Mouse (Mus musculus): Measurements from ENCODE around the gene Tor4a. TPM values are rescaled to one million over a fixed set of nuclear protein-coding genes. Genes with fewer than 3 reads are reported as not detected.

The Tor4a gene
- polyA plus RNA-seq, 1 experiment from 2014 or later: 12.8 TPM

GRCm38 (mm10) chr2:25180973-25181890 lies 15.5 kb downstream of the Tor4a start:
- Histone ChIP-seq H3K4me3 (ENCODE audit: low read depth, low read length) (peak overlapping the region; percentile 52), H3K9me3 (ENCODE audit: control insufficient read depth, low read depth, low read length) (no peaks in the 10 kb centered on the region), H3K4me2 (replicated peaks; ENCODE audit: low read depth, low read length) (peak overlapping the region; percentile 84), H3K27ac (ENCODE audit: low read length) (peak overlapping the region; percentile 88), H3K36me3 (ENCODE audit: control insufficient read depth, insufficient read depth, low read length) (no peaks in the 10 kb centered on the region), H3K27me3 (ENCODE audit: control insufficient read depth, insufficient read depth, low read length) (peaks cover 16% of the 10 kb centered on the region), H3K9ac (replicated peaks; ENCODE audit: low read depth, low read length) (peak overlapping the region; percentile 46), H3K4me1 (ENCODE audit: control insufficient read depth, insufficient read depth, low read length) (peaks cover 27% of the 10 kb centered on the region)
- peak; percentile 34 for ATAC-seq (ENCODE audit: insufficient number of reproducible peaks, insufficient read depth, low FRiP score, low read depth)
- under 1% methylated on average over 96 of the region's 100 CpGs for WGBS

GRCm38 (mm10) chr2:25180478-25180903 lies 16.2 kb downstream of the Tor4a start, which contains the start of gene Nrarp:
TSS of gene Nrarp (plus strand) at chr2:25180758.
- H3K27me3 ChIP-seq (ENCODE audit: control insufficient read depth, insufficient read depth, low read length): peaks cover 16% of the 10 kb centered on the region
- under 1% methylated on average over 35 of the region's 35 CpGs for WGBS

GRCm38 (mm10) chr2:25179566-25180217 lies 17.0 kb downstream of the Tor4a start:
- peak overlapping the region; percentile 84 for H3K4me2 ChIP-seq (replicated peaks; ENCODE audit: low read depth, low read length)
- H3K4me3 ChIP-seq (ENCODE audit: low read depth, low read length): peak overlapping the region; percentile 52; the same call in 1 of the 2 replicates
- H3K4me1 ChIP-seq (ENCODE audit: control insufficient read depth, insufficient read depth, low read length): peaks cover 29% of the 10 kb centered on the region
- H3K9me3 ChIP-seq (ENCODE audit: control insufficient read depth, low read depth, low read length): no peaks in the 10 kb centered on the region
- 38% methylated on average over 15 of the region's 15 CpGs for WGBS
- no peaks in the 10 kb centered on the region for H3K36me3 ChIP-seq (ENCODE audit: control insufficient read depth, insufficient read depth, low read length)
- ATAC-seq (ENCODE audit: insufficient number of reproducible peaks, insufficient read depth, low FRiP score, low read depth): no peak
- no peak overlapping the region for H3K27ac ChIP-seq (ENCODE audit: low read length)
- H3K9ac ChIP-seq (replicated peaks; ENCODE audit: low read depth, low read length): no peak overlapping the region
- H3K27me3 ChIP-seq (ENCODE audit: control insufficient read depth, insufficient read depth, low read length): peaks cover 12% of the 10 kb centered on the region

More at GRCm38 (mm10) chr2:25180478-25180903, 16.2 kb downstream of the Tor4a start, which contains the start of gene Nrarp:
- peak; percentile 91 for ATAC-seq (ENCODE audit: insufficient number of reproducible peaks, insufficient read depth, low FRiP score, low read depth)
- H3K4me3 ChIP-seq (ENCODE audit: low read depth, low read length): peak within 1 kb of the TSS; percentile 52
- H3K9me3 ChIP-seq (ENCODE audit: control insufficient read depth, low read depth, low read length): no peaks in the 10 kb centered on the region
- peaks cover 27% of the 10 kb centered on the region for H3K4me1 ChIP-seq (ENCODE audit: control insufficient read depth, insufficient read depth, low read length)
- H3K9ac ChIP-seq (replicated peaks; ENCODE audit: low read depth, low read length): peak within 1 kb of the TSS; percentile 46
- H3K4me2 ChIP-seq (replicated peaks; ENCODE audit: low read depth, low read length): peak within 1 kb of the TSS; percentile 84
- peak within 1 kb of the TSS; percentile 88 for H3K27ac ChIP-seq (ENCODE audit: low read length)
- H3K36me3 ChIP-seq (ENCODE audit: control insufficient read depth, insufficient read depth, low read length): no peaks in the 10 kb centered on the region

- ATAC-seq (ENCODE audit: insufficient number of reproducible peaks, insufficient read depth, low FRiP score, low read depth): no peak
- H3K9me3 ChIP-seq (ENCODE audit: control insufficient read depth, low read depth, low read length): no peaks in the 10 kb centered on the region
- peaks cover 29% of the 10 kb centered on the region for H3K4me1 ChIP-seq (ENCODE audit: control insufficient read depth, insufficient read depth, low read length)
- H3K27me3 ChIP-seq (ENCODE audit: control insufficient read depth, insufficient read depth, low read length): peaks cover 7% of the 10 kb centered on the region
- no peak overlapping the region for H3K9ac ChIP-seq (replicated peaks; ENCODE audit: low read depth, low read length)
- no peaks in the 10 kb centered on the region for H3K36me3 ChIP-seq (ENCODE audit: control insufficient read depth, insufficient read depth, low read length)
- H3K27ac ChIP-seq (ENCODE audit: low read length): peak overlapping the region; percentile 27; the same call in 1 of the 2 replicates
- H3K4me3 ChIP-seq (ENCODE audit: low read depth, low read length): no peak overlapping the region
- H3K4me2 ChIP-seq (replicated peaks; ENCODE audit: low read depth, low read length): no peak overlapping the region
- 28% methylated on average over 10 of the region's 10 CpGs for WGBS
Observed at GRCm38 (mm10) chr2:25178285-25178972, 18.3 kb downstream of the Tor4a start.

GRCm38 (mm10) chr2:25177685-25178084 lies 19.0 kb downstream of the Tor4a start:
- ATAC-seq (ENCODE audit: insufficient number of reproducible peaks, insufficient read depth, low FRiP score, low read depth): no peak
- Histone ChIP-seq H3K9me3 (ENCODE audit: control insufficient read depth, low read depth, low read length) (no peaks in the 10 kb centered on the region), H3K4me3 (ENCODE audit: low read depth, low read length) (no peak overlapping the region), H3K36me3 (ENCODE audit: control insufficient read depth, insufficient read depth, low read length) (no peaks in the 10 kb centered on the region), H3K4me1 (ENCODE audit: control insufficient read depth, insufficient read depth, low read length) (peaks cover 34% of the 10 kb centered on the region), H3K4me2 (replicated peaks; ENCODE audit: low read depth, low read length) (no peak overlapping the region), H3K9ac (replicated peaks; ENCODE audit: low read depth, low read length) (no peak overlapping the region), H3K27me3 (ENCODE audit: control insufficient read depth, insufficient read depth, low read length) (peaks cover 7% of the 10 kb centered on the region), H3K27ac (ENCODE audit: low read length) (peak overlapping the region; percentile 40; the same call in 1 of the 2 replicates)
- 5% methylated on average over 6 of the region's 6 CpGs for WGBS

- 46% methylated on average over 4 of the region's 4 CpGs for WGBS
- Histone ChIP-seq H3K4me2 (replicated peaks; ENCODE audit: low read depth, low read length) (no peak overlapping the region), H3K4me3 (ENCODE audit: low read depth, low read length) (no peak overlapping the region), H3K36me3 (ENCODE audit: control insufficient read depth, insufficient read depth, low read length) (no peaks in the 10 kb centered on the region), H3K9me3 (ENCODE audit: control insufficient read depth, low read depth, low read length) (no peaks in the 10 kb centered on the region), H3K27me3 (ENCODE audit: control insufficient read depth, insufficient read depth, low read length) (peaks cover 7% of the 10 kb centered on the region), H3K9ac (replicated peaks; ENCODE audit: low read depth, low read length) (no peak overlapping the region), H3K4me1 (ENCODE audit: control insufficient read depth, insufficient read depth, low read length) (peaks cover 34% of the 10 kb centered on the region), H3K27ac (ENCODE audit: low read length) (peak overlapping the region; percentile 40; the same call in 1 of the 2 replicates)
- no peak for ATAC-seq (ENCODE audit: insufficient number of reproducible peaks, insufficient read depth, low FRiP score, low read depth)
Observed at GRCm38 (mm10) chr2:25177076-25177475, 19.6 kb downstream of the Tor4a start.

- 48% methylated on average over 6 of the region's 6 CpGs for WGBS
- H3K27ac ChIP-seq (ENCODE audit: low read length): no peak overlapping the region
- no peak overlapping the region for H3K4me2 ChIP-seq (replicated peaks; ENCODE audit: low read depth, low read length)
- no peak overlapping the region for H3K9ac ChIP-seq (replicated peaks; ENCODE audit: low read depth, low read length)
- H3K4me1 ChIP-seq (ENCODE audit: control insufficient read depth, insufficient read depth, low read length): peaks cover 34% of the 10 kb centered on the region
- H3K27me3 ChIP-seq (ENCODE audit: control insufficient read depth, insufficient read depth, low read length): peaks cover 7% of the 10 kb centered on the region
- no peaks in the 10 kb centered on the region for H3K36me3 ChIP-seq (ENCODE audit: control insufficient read depth, insufficient read depth, low read length)
- ATAC-seq (ENCODE audit: insufficient number of reproducible peaks, insufficient read depth, low FRiP score, low read depth): no peak
- H3K9me3 ChIP-seq (ENCODE audit: control insufficient read depth, low read depth, low read length): no peaks in the 10 kb centered on the region
- no peak overlapping the region for H3K4me3 ChIP-seq (ENCODE audit: low read depth, low read length)
Observed at GRCm38 (mm10) chr2:25176573-25176972, 20.1 kb downstream of the Tor4a start.

GRCm38 (mm10) chr2:25175690-25176078 lies 21.0 kb downstream of the Tor4a start:
- H3K27ac ChIP-seq (ENCODE audit: low read length): no peak overlapping the region
- no peaks in the 10 kb centered on the region for H3K36me3 ChIP-seq (ENCODE audit: control insufficient read depth, insufficient read depth, low read length)

More at GRCm38 (mm10) chr2:25175690-25176078, 21.0 kb downstream of the Tor4a start:
- Histone ChIP-seq H3K4me2 (replicated peaks; ENCODE audit: low read depth, low read length) (no peak overlapping the region), H3K4me1 (ENCODE audit: control insufficient read depth, insufficient read depth, low read length) (peaks cover 30% of the 10 kb centered on the region), H3K9me3 (ENCODE audit: control insufficient read depth, low read depth, low read length) (no peaks in the 10 kb centered on the region), H3K4me3 (ENCODE audit: low read depth, low read length) (no peak overlapping the region), H3K27me3 (ENCODE audit: control insufficient read depth, insufficient read depth, low read length) (peaks cover 5% of the 10 kb centered on the region), H3K9ac (replicated peaks; ENCODE audit: low read depth, low read length) (no peak overlapping the region)
- WGBS: 83% methylated on average over 4 of the region's 4 CpGs
- no peak for ATAC-seq (ENCODE audit: insufficient number of reproducible peaks, insufficient read depth, low FRiP score, low read depth)
